Mouse (Mus musculus): ENCODE data around the gene Olfr459. TPM values are rescaled to one million over a fixed set of nuclear protein-coding genes. Genes with fewer than 3 reads are reported as not detected.

Gene Olfr459
- total RNA-seq (2021): not detected
- long read RNA-seq, experiment 1: 0 reads
- long read RNA-seq, experiment 2: 0 reads

DNA sequence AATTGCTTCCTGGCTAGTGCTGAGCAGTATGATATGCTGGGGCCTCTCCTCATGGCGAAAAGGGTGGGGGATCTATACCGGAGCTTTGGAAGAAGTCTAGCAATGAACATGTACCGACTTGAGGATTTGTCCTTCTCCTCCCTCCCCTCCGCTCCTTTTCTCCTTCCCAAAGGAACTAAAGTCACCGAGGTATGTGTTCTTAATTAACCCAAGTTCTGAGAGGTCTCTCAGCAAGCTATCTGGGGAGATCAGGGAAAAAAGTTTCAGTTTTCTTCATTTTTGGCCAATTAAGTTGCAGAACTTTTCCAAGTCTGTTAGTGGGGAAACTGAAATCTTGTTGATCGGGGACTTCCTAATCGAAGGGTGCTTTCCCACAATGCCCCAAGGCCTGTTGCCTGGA is at the start of gene Olfr459:
Gene Olfr459 (minus strand): TSS at position 101 of the 400 bp plus-strand sequence.
- no peak for DNase-seq (ENCODE audit: low spot score in 2 of 2)

DNA sequence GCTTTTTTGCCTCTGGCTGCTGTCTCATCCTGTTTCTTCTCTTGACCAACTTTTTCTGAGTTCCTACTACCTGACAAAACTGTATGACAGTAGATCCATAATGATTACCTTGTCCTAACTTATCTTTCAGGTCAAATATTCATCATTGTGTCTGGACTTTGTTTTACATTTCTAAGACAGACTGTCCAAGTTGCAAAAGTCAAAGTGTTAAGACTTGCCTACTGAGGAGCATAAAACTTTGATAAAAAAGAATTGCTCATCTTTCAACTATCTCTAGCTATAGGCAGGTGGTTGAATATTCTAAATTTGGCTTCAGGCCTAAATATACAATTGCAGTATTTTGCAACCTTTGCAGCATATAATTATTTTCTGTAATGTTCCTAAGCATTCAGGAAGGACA is 49.1 kb upstream of the Olfr459 start:
- DNase-seq (ENCODE audit: low spot score in 2 of 2): no peak

- DNase-seq (ENCODE audit: low spot score in 2 of 2): peak; percentile 11 to 31
These were observed 11.7 kb upstream of the Olfr459 start for GRCm38 (mm10) chr6:41786700-41787099.

GRCm38 (mm10) chr6:41775721-41776120 is 744 bp upstream of the Olfr459 start:
- peak in 1 of 2 experiments; percentile 58 for DNase-seq (ENCODE audit: low spot score in 2 of 2)

DNA sequence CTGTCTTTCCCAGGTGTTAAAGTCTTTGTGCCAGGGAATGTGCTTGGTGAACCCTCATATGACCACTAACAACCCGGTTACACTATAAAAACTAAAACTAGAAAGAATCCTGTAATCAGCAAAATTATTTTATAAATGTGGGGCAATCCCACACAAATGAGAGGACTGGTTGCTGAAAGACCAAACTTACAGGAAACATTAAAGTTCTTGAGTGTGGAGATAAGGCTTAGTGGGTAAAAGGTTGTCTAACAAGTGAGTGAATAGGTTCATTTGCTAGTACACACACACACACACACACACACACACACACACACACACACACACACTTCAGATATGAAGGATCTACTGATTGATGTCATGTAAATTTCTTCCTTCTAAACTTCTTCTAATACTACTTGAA is 5.1 kb downstream of the Olfr459 start:
- no peak for DNase-seq (ENCODE audit: low spot score in 2 of 2)

DNA sequence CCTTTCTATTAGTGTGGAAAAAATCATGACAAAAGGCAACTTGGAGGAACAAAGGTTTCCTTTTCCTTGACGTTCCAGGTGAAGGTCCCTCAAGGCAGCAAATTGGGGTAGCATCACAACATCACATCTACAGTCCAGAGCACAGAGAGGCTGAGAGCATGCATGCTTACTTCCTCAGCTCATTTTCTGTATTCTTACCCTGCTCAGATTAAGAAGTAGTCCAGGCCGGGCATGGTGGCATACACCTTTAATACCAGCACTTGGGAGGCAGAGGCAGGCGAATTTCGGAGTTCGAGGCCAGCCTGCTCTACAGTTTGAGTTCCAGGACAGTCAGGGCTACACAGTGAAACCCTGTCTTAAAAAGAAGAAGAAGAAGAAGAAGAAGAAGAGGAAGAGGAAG is 10.7 kb downstream of the Olfr459 start:
- DNase-seq (ENCODE audit: low spot score in 2 of 2): no peak

DNA sequence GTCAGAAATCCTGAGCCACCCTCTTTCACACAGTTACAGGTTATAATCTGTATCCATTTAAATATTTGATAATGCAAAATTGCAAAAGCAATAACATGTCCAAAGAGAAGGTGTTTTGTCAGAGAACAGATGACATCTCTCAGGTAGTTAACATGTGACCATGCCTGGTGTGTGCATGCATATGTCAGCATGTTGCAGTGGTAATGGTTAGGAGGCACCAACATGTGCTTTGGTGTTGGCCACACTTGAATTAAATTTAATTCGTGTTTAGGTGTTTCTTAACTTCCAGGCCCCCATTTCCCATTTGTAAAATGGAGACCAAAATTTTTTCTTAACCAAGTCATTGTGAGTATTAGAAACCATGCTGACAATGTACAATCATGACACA is 12.6 kb downstream of the Olfr459 start:
- no peak for DNase-seq (ENCODE audit: low spot score in 2 of 2)

- DNase-seq (ENCODE audit: low spot score in 2 of 2): peak; percentile 43 to 81
These were observed 13.1 kb downstream of the Olfr459 start for GRCm38 (mm10) chr6:41761702-41762369.

GRCm38 (mm10) chr6:41759618-41760017 is 15.4 kb downstream of the Olfr459 start:
- no peak for DNase-seq (ENCODE audit: low spot score in 2 of 2)

GRCm38 (mm10) chr6:41758421-41758820 is 16.6 kb downstream of the Olfr459 start:
- DNase-seq (ENCODE audit: low spot score in 2 of 2): no peak

DNA sequence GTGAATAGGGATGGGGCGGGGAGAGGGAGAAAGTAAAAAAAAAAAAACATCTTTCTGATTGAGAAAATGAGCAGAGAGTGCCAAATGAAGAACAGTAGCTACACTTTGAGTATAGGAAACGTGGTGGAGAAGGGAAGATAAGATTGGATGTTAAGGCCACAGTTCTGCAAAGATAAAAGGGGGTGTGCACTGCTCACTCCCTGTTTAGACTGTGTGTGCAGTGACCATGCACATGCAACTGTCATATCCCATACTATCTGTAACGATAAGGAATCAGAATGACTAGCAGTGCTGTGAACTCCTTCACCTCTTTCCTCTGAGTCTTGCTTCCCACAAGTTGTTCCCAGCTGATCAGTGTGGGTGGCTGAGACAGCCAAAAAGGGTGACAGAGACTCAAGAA is 17.8 kb downstream of the Olfr459 start:
- no peak for DNase-seq (ENCODE audit: low spot score in 2 of 2)

DNA sequence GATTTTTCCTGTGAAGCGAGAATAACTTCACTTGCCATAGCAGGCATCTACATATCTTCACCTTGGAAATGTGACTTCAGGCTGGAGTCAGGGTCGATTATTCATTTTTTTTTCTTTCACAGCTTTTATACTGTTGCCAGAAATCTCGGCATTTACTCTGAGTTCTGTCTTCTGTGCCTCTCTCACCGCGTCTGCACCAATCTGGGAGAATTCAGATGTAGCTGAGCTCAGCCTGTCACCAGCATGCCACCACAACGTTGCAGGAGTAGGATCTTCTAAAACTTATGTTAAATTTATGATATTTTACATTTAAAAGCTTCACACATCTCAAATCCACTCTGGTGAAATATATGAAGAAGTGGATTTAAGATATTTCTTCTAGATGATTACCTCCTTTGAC is 20.4 kb downstream of the Olfr459 start:
- no peak for DNase-seq (ENCODE audit: low spot score in 2 of 2)

GRCm38 (mm10) chr6:41744664-41745392 is 30.1 kb downstream of the Olfr459 start:
- no peak for DNase-seq (ENCODE audit: low spot score in 2 of 2)

DNA sequence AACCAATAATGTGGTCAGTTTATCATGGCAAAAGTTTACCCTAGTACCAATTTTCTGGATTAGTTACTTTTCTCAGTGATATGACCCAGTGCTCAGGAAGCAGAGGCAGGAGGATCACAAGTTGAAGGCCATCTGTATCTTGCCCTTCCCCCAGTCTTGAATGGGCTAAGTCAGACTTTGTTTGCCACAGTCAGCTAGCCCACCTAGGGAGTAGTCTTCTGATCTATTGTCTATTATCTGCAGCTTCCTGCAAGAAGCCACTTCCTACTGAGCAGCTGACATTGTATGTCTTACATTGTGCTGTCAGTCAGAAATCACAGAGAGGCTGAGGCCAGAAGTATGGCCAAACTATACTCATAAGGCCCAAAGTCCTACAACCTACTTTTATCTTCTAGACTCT is 33.9 kb downstream of the Olfr459 start:
- DNase-seq (ENCODE audit: low spot score in 2 of 2): no peak

- DNase-seq (ENCODE audit: low spot score in 2 of 2): no peak
These were observed 40.1 kb downstream of the Olfr459 start for GRCm38 (mm10) chr6:41734719-41735470.

DNA sequence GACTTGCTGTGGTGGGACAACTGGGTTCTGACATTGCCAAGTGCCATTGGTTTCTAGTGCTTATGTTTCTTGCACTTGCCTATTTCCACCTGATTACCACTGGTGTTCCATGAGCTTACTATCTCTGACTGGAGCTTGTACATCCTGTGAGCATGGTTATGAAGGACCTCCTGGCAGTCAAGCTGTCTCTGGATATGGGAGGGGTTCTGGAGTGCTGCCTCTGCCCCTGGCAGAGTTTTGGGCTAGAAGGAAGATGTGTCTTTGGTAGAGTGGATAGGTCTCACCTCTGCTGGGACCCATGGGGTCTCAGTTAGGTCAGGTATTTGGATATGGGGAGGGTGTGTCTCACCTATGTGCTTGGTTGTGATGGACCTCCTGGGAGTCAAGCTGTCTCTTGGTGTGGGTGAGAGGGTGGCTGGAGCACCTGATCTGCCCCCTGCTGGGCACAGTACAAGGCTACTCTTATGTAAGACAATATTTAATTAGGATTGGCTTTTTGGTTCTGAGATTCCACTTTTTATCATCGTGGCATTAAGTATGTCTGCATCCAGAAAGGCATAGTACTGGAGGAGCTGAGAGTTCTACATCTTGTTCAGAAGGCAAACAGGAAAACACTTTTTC is 46.9 kb downstream of the Olfr459 start:
- no peak for DNase-seq (ENCODE audit: low spot score in 2 of 2)

- DNase-seq (ENCODE audit: low spot score in 2 of 2): no peak
These were observed 53.5 kb downstream of the Olfr459 start for GRCm38 (mm10) chr6:41721430-41721829.

All from layer of hippocampus, postnatal 14 days (tissue).